Mouse (Mus musculus) forebrain, embryonic 14.5 days (tissue): ENCODE results near the gene Slamf6. TPM values are rescaled to one million over a fixed set of nuclear protein-coding genes. Genes with fewer than 3 reads are reported as not detected.
"Not testable (repeated sequence)": the region's sequence is repeated elsewhere in the genome, so short reads cannot be mapped to it uniquely, and the experiment has no call there.

Experiments
- ATAC-seq: fragments of 200-750 bp; cut with Nextera tagmentation; 2 replicates; pipeline ENCODE4 v1.8.0; 2017; ENCODE audit warnings: mild to moderate bottlenecking, moderate library complexity
- DNase-seq: peaks from one replicate; pipeline ENCODE4 v3.0.0-alpha.2; 2015; ENCODE audit warnings: low spot score
- H3K27ac ChIP-seq: fragments of 300-500 bp; sonication (generic); 2 replicates; pipeline ENCODE4 v1.5.1; 2014; ENCODE audit warnings: low read depth, mild to moderate bottlenecking, control low read depth, low read length, moderate library complexity
- H3K27me3 ChIP-seq: fragments of 300-500 bp; sonication (generic); replicated peaks from 2 replicates; pipeline ENCODE4 v1.6.1; 2014; ENCODE audit warnings: low read length, control low read depth, mixed read lengths; ENCODE audit not compliant: control insufficient read depth, insufficient read depth
- H3K36me3 ChIP-seq: fragments of 300-500 bp; sonication (generic); 2 replicates; pipeline ENCODE4 v1.6.1; 2014; ENCODE audit warnings: low read length, control low read depth; ENCODE audit not compliant: control insufficient read depth, insufficient read depth
- H3K4me1 ChIP-seq: fragments of 300-500 bp; sonication (generic); 2 replicates; pipeline ENCODE4 v1.6.1; 2014; ENCODE audit warnings: antibody characterized with exemption, low read length, control low read depth; ENCODE audit not compliant: control insufficient read depth, insufficient read depth
- H3K4me2 ChIP-seq: fragments of 300-500 bp; sonication (generic); 2 replicates; pipeline ENCODE4 v1.6.1; 2014; ENCODE audit warnings: mild to moderate bottlenecking, control low read depth, low read length
- H3K4me3 ChIP-seq: fragments of 300-500 bp; sonication (generic); 2 replicates; pipeline ENCODE4 v1.5.1; 2014; ENCODE audit warnings: low read depth, low read length, control low read depth
- H3K9ac ChIP-seq: fragments of 300-500 bp; sonication (generic); 2 replicates; pipeline ENCODE4 v1.6.1; 2014; ENCODE audit warnings: mild to moderate bottlenecking, low read length, control low read depth, moderate library complexity
- H3K9me3 ChIP-seq: fragments of 300-500 bp; sonication (generic); replicated peaks from 2 replicates; pipeline ENCODE4 v1.6.1; 2016; ENCODE audit warnings: low read length, control low read depth, mixed read lengths; ENCODE audit not compliant: control insufficient read depth
- WGBS: fragments of 180-500 bp; shearing (Covaris S2); extraction: QIAGEN DNeasy Blood & Tissue Kit; methylation state at CpG from one replicate; pipeline ENCODE4 v1.1.7; 2014; 5-methylcytosine and 5-hydroxymethylcytosine counted together
- polyA plus RNA-seq: library from polyadenylated mRNA; unstranded; fragments of >200 nt; fragmentation: Nextera tagmentation; extraction: Ambion mirVana; gene quantifications from 2 replicates; pipeline ENCODE4 v1.2.1, GENCODE M21; 2014

The Slamf6 gene
- polyA plus RNA-seq, 1 experiment from 2014 or later: not detected

GRCm38 (mm10) chr1:171970854-171971586 lies 53.7 kb downstream of the Slamf6 start:
- 31% methylated on average over 10 of the region's 10 CpGs for WGBS
- Histone ChIP-seq H3K27me3 (no peaks in the 10 kb centered on the region), H3K9ac (no peak overlapping the region), H3K27ac (no peak overlapping the region), H3K4me3 (no peak overlapping the region), H3K4me1 (no peaks in the 10 kb centered on the region), H3K4me2 (no peak overlapping the region), H3K36me3 (no peaks in the 10 kb centered on the region), H3K9me3 (no peaks in the 10 kb centered on the region)
- ATAC-seq (peak; percentile 32; the same call in 1 of the 2 replicates), DNase-seq (peak; percentile 31)

GRCm38 (mm10) chr1:171974361-171974760 lies 57.0 kb downstream of the Slamf6 start:
- H3K27me3 ChIP-seq, H3K4me1 ChIP-seq, ATAC-seq, H3K4me3 ChIP-seq, H3K9ac ChIP-seq, H3K36me3 ChIP-seq, H3K9me3 ChIP-seq, H3K27ac ChIP-seq, H3K4me2 ChIP-seq, DNase-seq: not testable (repeated sequence)
- 100% methylated on average over 2 of the region's 2 CpGs for WGBS

- DNase-seq (no peak), ATAC-seq (no peak)
- Histone ChIP-seq H3K4me3 (no peak overlapping the region), H3K4me2 (no peak overlapping the region), H3K36me3 (no peaks in the 10 kb centered on the region), H3K9ac (no peak overlapping the region), H3K27me3 (no peaks in the 10 kb centered on the region), H3K4me1 (no peaks in the 10 kb centered on the region; the same call in 1 of the 2 replicates), H3K9me3 (no peaks in the 10 kb centered on the region), H3K27ac (no peak overlapping the region)
- 92% methylated on average over 9 of the region's 9 CpGs for WGBS
Observed at GRCm38 (mm10) chr1:171975377-171975776, 58.1 kb downstream of the Slamf6 start.

GRCm38 (mm10) chr1:171975831-171976230 lies 58.5 kb downstream of the Slamf6 start:
- WGBS: 71% methylated on average over 4 of the region's 4 CpGs
- ATAC-seq: no peak
- H3K36me3 ChIP-seq: no peaks in the 10 kb centered on the region

GRCm38 (mm10) chr1:171976826-171977539 lies 59.7 kb downstream of the Slamf6 start:
- Histone ChIP-seq H3K4me3 (no peak overlapping the region), H3K9me3 (no peaks in the 10 kb centered on the region), H3K27ac (no peak overlapping the region), H3K36me3 (no peaks in the 10 kb centered on the region), H3K27me3 (no peaks in the 10 kb centered on the region), H3K4me1 (no peaks in the 10 kb centered on the region; the same call in 1 of the 2 replicates), H3K4me2 (no peak overlapping the region), H3K9ac (no peak overlapping the region)
- DNase-seq (no peak), ATAC-seq (no peak)
- WGBS: 94% methylated on average over 14 of the region's 14 CpGs

More at GRCm38 (mm10) chr1:171975831-171976230, 58.5 kb downstream of the Slamf6 start:
- no peak overlapping the region for H3K4me3 ChIP-seq
- no peak overlapping the region for H3K4me2 ChIP-seq
- H3K27ac ChIP-seq: no peak overlapping the region
- no peaks in the 10 kb centered on the region for H3K27me3 ChIP-seq
- H3K9ac ChIP-seq: no peak overlapping the region
- H3K4me1 ChIP-seq: no peaks in the 10 kb centered on the region; the same call in 1 of the 2 replicates
- no peak for DNase-seq
- H3K9me3 ChIP-seq: no peaks in the 10 kb centered on the region

GRCm38 (mm10) chr1:171977891-171978290 lies 60.6 kb downstream of the Slamf6 start:
- 98% methylated on average over 2 of the region's 2 CpGs for WGBS
- no peak for ATAC-seq
- DNase-seq: no peak
- H3K9me3 ChIP-seq: no peaks in the 10 kb centered on the region
- H3K4me3 ChIP-seq: no peak overlapping the region
- H3K4me1 ChIP-seq: no peaks in the 10 kb centered on the region; the same call in 1 of the 2 replicates
- H3K36me3 ChIP-seq: no peaks in the 10 kb centered on the region
- no peaks in the 10 kb centered on the region for H3K27me3 ChIP-seq
- H3K9ac ChIP-seq: no peak overlapping the region
- H3K4me2 ChIP-seq: no peak overlapping the region
- H3K27ac ChIP-seq: no peak overlapping the region

GRCm38 (mm10) chr1:171979969-171980730 lies 62.8 kb downstream of the Slamf6 start:
- Histone ChIP-seq H3K4me2 (no peak overlapping the region), H3K9me3 (no peaks in the 10 kb centered on the region), H3K4me1 (no peaks in the 10 kb centered on the region; the same call in 1 of the 2 replicates), H3K27ac (peak overlapping the region; percentile 58; the same call in 1 of the 2 replicates), H3K27me3 (no peaks in the 10 kb centered on the region), H3K36me3 (no peaks in the 10 kb centered on the region), H3K9ac (no peak overlapping the region), H3K4me3 (no peak overlapping the region)
- ATAC-seq (peak; percentile 94), DNase-seq (peak; percentile 91)
- WGBS: 15% methylated on average over 13 of the region's 13 CpGs

GRCm38 (mm10) chr1:171982170-171982569 lies 64.9 kb downstream of the Slamf6 start:
- H3K4me2 ChIP-seq: no peak overlapping the region
- H3K27ac ChIP-seq: no peak overlapping the region
- H3K4me1 ChIP-seq: no peaks in the 10 kb centered on the region; the same call in 1 of the 2 replicates
- no peaks in the 10 kb centered on the region for H3K27me3 ChIP-seq
- WGBS: 77% methylated on average over 5 of the region's 5 CpGs
- H3K36me3 ChIP-seq: no peaks in the 10 kb centered on the region
- H3K4me3 ChIP-seq: no peak overlapping the region
- H3K9ac ChIP-seq: no peak overlapping the region
- H3K9me3 ChIP-seq: no peaks in the 10 kb centered on the region
- no peak for ATAC-seq
- no peak for DNase-seq
